Mouse (Mus musculus) thymus, adult 2 months (tissue): ENCODE measurements around the gene Sycp2.

Source experiments
- CTCF ChIP-seq: fragments of 200-500 bp; IDR thresholded peaks from 2 replicates; pipeline ENCODE4 v1.5.1; 2012; ENCODE audit warnings: mild to moderate bottlenecking, control low read depth, low read length, moderate library complexity, borderline replicate concordance; ENCODE audit not compliant: control insufficient read depth, poor library complexity, insufficient read depth; ENCODE audit errors: extremely low read depth
- POLR2A ChIP-seq: fragments of 200-500 bp; IDR thresholded peaks from 2 replicates; pipeline ENCODE4 v1.6.1; 2012; ENCODE audit warnings: mild to moderate bottlenecking, low read length, control low read depth, moderate library complexity; ENCODE audit not compliant: control insufficient read depth, poor library complexity, insufficient read depth; ENCODE audit errors: extremely low read depth

DNA sequence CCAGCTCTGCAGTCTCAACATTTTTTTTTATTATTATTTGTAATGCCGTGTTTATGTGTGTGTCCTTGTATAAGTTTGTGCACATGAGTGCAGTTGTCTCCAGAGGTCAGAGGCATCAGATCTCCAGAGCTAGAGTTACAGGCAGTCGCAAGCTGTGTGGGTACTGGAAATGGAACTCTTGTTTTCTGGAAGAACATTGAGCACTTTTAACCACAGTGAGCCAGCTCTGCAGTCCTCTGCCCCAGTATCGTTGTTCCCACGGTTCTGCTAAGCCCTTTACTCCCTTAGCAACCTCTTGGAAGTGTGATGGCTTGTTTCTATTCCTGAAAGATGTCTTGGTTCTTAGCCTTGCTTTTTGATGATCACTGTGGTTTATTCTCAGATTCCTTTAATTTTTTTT lies 41.9 kb upstream of the Sycp2 start:
- TF ChIP-seq CTCF (no peak), POLR2A (no peak)
